ENCODE assay signal across 19 mouse cellular contexts in genomic region chr1:133298816-133299215, GRCm38 (mm10). TPM values are rescaled to one million over a fixed set of nuclear protein-coding genes. Genes with fewer than 3 reads are reported as not detected.
DNase-seq lines count a peak whose midpoint lies in the region; ATAC-seq lines count a peak whose summit lies in the region.
"Had no signal": no experiment of that assay in that cellular context is flagged by ENCODE, and none has a peak within 500 bp of the region (broad histone marks: within the 10 kb centered on the region; RNA-seq: fewer than 3 reads in every experiment).

No protein-coding gene starts in this region.

- H3K27ac ChIP-seq in hindbrain, embryonic 12.5 days: 0 out of 2 replicates have a peak overlapping the region, but pooled peaks have one; percentile 32
- no peak overlapping the region for H3K27ac ChIP-seq in hindbrain, embryonic 16.5 days (ENCODE audit: low read depth, low read length)
- no peak overlapping the region for H3K27ac ChIP-seq in midbrain, embryonic 11.5 days (ENCODE audit: low read depth, low read length)
- H3K27ac ChIP-seq in midbrain, embryonic 10.5 days (replicated peaks): no peak overlapping the region
- no peak overlapping the region for H3K27ac ChIP-seq in embryonic facial prominence, embryonic 13.5 days
- no peak overlapping the region for H3K27ac ChIP-seq in limb, embryonic 10.5 days
- H3K27ac ChIP-seq: liver, embryonic 14.5 days; midbrain, embryonic 12.5 days had no signal

- 46% methylated on average over 14 of the region's 14 CpGs for WGBS in hindbrain, embryonic 12.5 days
- 43% methylated on average over 14 of the region's 14 CpGs for WGBS in hindbrain, embryonic 16.5 days
- WGBS in midbrain, embryonic 11.5 days: 42% methylated on average over 14 of the region's 14 CpGs
- 44% methylated on average over 14 of the region's 14 CpGs for WGBS in midbrain, embryonic 10.5 days
- WGBS in embryonic facial prominence, embryonic 13.5 days: 31% methylated on average over 14 of the region's 14 CpGs
- 32% methylated on average over 14 of the region's 14 CpGs for WGBS in limb, embryonic 10.5 days

- H3K4me3 ChIP-seq in hindbrain, embryonic 12.5 days: no peak overlapping the region
- H3K4me3 ChIP-seq in hindbrain, embryonic 16.5 days (ENCODE audit: low read length): no peak overlapping the region
- H3K4me3 ChIP-seq in midbrain, embryonic 11.5 days (ENCODE audit: low read depth, low read length): no peak overlapping the region
- H3K4me3 ChIP-seq in midbrain, embryonic 10.5 days: no peak overlapping the region
- H3K4me3 ChIP-seq in embryonic facial prominence, embryonic 13.5 days: no peak overlapping the region
- 0 out of 2 replicates have a peak overlapping the region, but pooled peaks have one; percentile 17 for H3K4me3 ChIP-seq in limb, embryonic 10.5 days
- H3K4me3 ChIP-seq: erythroblast, embryonic 14.5 days; midbrain, embryonic 12.5 days had no signal

- DNase-seq in midbrain, embryonic 11.5 days (ENCODE audit: low spot score, missing footprints): no peak
- DNase-seq in midbrain, embryonic 10.5 days (ENCODE audit: low spot score): no peak
- no peak for DNase-seq in limb, embryonic 10.5 days (ENCODE audit: low spot score)
- no peak for DNase-seq in adrenal gland, postnatal 14 days
- DNase-seq: cerebellum, adult 11 months; lung, postnatal 10 days had no signal

- H3K27me3 ChIP-seq in hindbrain, embryonic 12.5 days: peaks cover 3% of the 10 kb centered on the region; the same call in 1 of the 2 replicates
- H3K27me3 ChIP-seq in hindbrain, embryonic 16.5 days (replicated peaks; ENCODE audit: control insufficient read depth, insufficient read depth, low read length): no peaks in the 10 kb centered on the region
- H3K27me3 ChIP-seq in midbrain, embryonic 11.5 days (ENCODE audit: control insufficient read depth, insufficient read depth, low read length): no peaks in the 10 kb centered on the region
- peaks cover 21% of the 10 kb centered on the region for H3K27me3 ChIP-seq in midbrain, embryonic 10.5 days (ENCODE audit: low read depth, poor library complexity, severe bottlenecking)
- peaks cover 6% of the 10 kb centered on the region; the same call in 1 of the 2 replicates for H3K27me3 ChIP-seq in embryonic facial prominence, embryonic 13.5 days
- peaks cover 58% of the 10 kb centered on the region for H3K27me3 ChIP-seq in limb, embryonic 10.5 days (ENCODE audit: low read depth, poor library complexity, severe bottlenecking)
- H3K27me3 ChIP-seq: midbrain, embryonic 12.5 days had no signal

- H3K9ac ChIP-seq in hindbrain, embryonic 12.5 days: peak overlapping the region; percentile 38; the same call in 1 of the 2 replicates
- no peak overlapping the region for H3K9ac ChIP-seq in hindbrain, embryonic 16.5 days (ENCODE audit: low read depth, low read length)
- H3K9ac ChIP-seq in midbrain, embryonic 11.5 days (ENCODE audit: low read length): 0 out of 2 replicates have a peak overlapping the region, but pooled peaks have one; percentile 9
- peak overlapping the region; percentile 36; the same call in 1 of the 2 replicates for H3K9ac ChIP-seq in embryonic facial prominence, embryonic 13.5 days
- H3K9ac ChIP-seq: liver, embryonic 14.5 days; midbrain, embryonic 12.5 days had no signal

- no peak overlapping the region for H3K4me2 ChIP-seq in hindbrain, embryonic 12.5 days (replicated peaks)
- H3K4me2 ChIP-seq in hindbrain, embryonic 16.5 days (ENCODE audit: low read length): no peak overlapping the region
- H3K4me2 ChIP-seq in midbrain, embryonic 11.5 days: no peak overlapping the region
- peak overlapping the region; percentile 46 for H3K4me2 ChIP-seq in embryonic facial prominence, embryonic 13.5 days
- H3K4me2 ChIP-seq: midbrain, embryonic 12.5 days had no signal

- peaks cover 46% of the 10 kb centered on the region for H3K36me3 ChIP-seq in hindbrain, embryonic 12.5 days
- 0 out of 2 replicates have a peak, but pooled peaks cover 5% of the 10 kb centered on the region for H3K36me3 ChIP-seq in hindbrain, embryonic 16.5 days (ENCODE audit: control insufficient read depth, insufficient read depth, low read length)
- H3K36me3 ChIP-seq in midbrain, embryonic 11.5 days (ENCODE audit: control insufficient read depth, insufficient read depth, low read length): 0 out of 2 replicates have a peak, but pooled peaks cover 8% of the 10 kb centered on the region
- peaks cover 74% of the 10 kb centered on the region for H3K36me3 ChIP-seq in midbrain, embryonic 10.5 days
- 0 out of 2 replicates have a peak, but pooled peaks cover 3% of the 10 kb centered on the region for H3K36me3 ChIP-seq in embryonic facial prominence, embryonic 13.5 days
- no peaks in the 10 kb centered on the region for H3K36me3 ChIP-seq in limb, embryonic 10.5 days

- ATAC-seq in hindbrain, embryonic 12.5 days (ENCODE audit: low FRiP score): peak; percentile 53
- ATAC-seq in hindbrain, embryonic 16.5 days: no peak
- ATAC-seq in midbrain, embryonic 11.5 days (ENCODE audit: low FRiP score): no peak
- no peak for ATAC-seq in embryonic facial prominence, embryonic 13.5 days (ENCODE audit: insufficient number of reproducible peaks, insufficient read depth, low FRiP score, low TSS enrichment, low read depth)
- ATAC-seq: CD4-positive, CD25-positive, alpha-beta regulatory T cell, adult 4 months; inflammation-experienced regulatory T-cells, adult 6 months had no signal

- H3K4me1 ChIP-seq in hindbrain, embryonic 12.5 days: peaks cover 27% of the 10 kb centered on the region
- H3K4me1 ChIP-seq in hindbrain, embryonic 16.5 days (ENCODE audit: control insufficient read depth, insufficient read depth, low read depth, low read length): peaks cover 3% of the 10 kb centered on the region; the same call in 1 of the 2 replicates
- H3K4me1 ChIP-seq in midbrain, embryonic 11.5 days (ENCODE audit: control insufficient read depth, insufficient read depth, low read length): peaks cover 7% of the 10 kb centered on the region
- H3K4me1 ChIP-seq in midbrain, embryonic 10.5 days: peaks cover 23% of the 10 kb centered on the region
- peaks cover 48% of the 10 kb centered on the region for H3K4me1 ChIP-seq in embryonic facial prominence, embryonic 13.5 days
- peaks cover 28% of the 10 kb centered on the region for H3K4me1 ChIP-seq in limb, embryonic 10.5 days

- no peaks in the 10 kb centered on the region for H3K9me3 ChIP-seq in hindbrain, embryonic 12.5 days (replicated peaks)
- H3K9me3 ChIP-seq in hindbrain, embryonic 16.5 days (ENCODE audit: control insufficient read depth, low read length): no peaks in the 10 kb centered on the region
- no peaks in the 10 kb centered on the region for H3K9me3 ChIP-seq in midbrain, embryonic 11.5 days (ENCODE audit: control insufficient read depth, low read length)
- no peaks in the 10 kb centered on the region for H3K9me3 ChIP-seq in midbrain, embryonic 10.5 days (replicated peaks)
- no peaks in the 10 kb centered on the region for H3K9me3 ChIP-seq in embryonic facial prominence, embryonic 13.5 days
- H3K9me3 ChIP-seq in limb, embryonic 10.5 days (replicated peaks): no peaks in the 10 kb centered on the region
- H3K9me3 ChIP-seq: midbrain, embryonic 12.5 days had no signal

RNA-seq across cellular contexts. Expression of gene Golt1a, which starts 10.8 kb away (rescaled TPM):
- not detected in 2 replicates for polyA plus RNA-seq in hindbrain, embryonic 12.5 days (2016; fragmentation: Nextera tagmentation; extraction: Ambion mirVana)
- not detected in 2 replicates for polyA plus RNA-seq in hindbrain, embryonic 16.5 days (2015; fragmentation: Nextera tagmentation; extraction: Ambion mirVana)
- polyA plus RNA-seq in midbrain, embryonic 11.5 days (2014; fragmentation: Nextera tagmentation; extraction: Ambion mirVana): not detected in 2 replicates
- polyA plus RNA-seq in midbrain, embryonic 10.5 days (2016; fragmentation: Nextera tagmentation; extraction: Ambion mirVana): not detected in 2 replicates
- not detected in 2 replicates for polyA plus RNA-seq in embryonic facial prominence, embryonic 13.5 days (2015; fragmentation: Nextera tagmentation; extraction: Ambion mirVana)
- polyA plus RNA-seq in limb, embryonic 10.5 days (2016; fragmentation: Nextera tagmentation; extraction: Ambion mirVana): not detected in 2 replicates
- total RNA-seq in adrenal gland, postnatal 14 days (2021): 1.4 and 2.9 TPM in 2 replicates
- total RNA-seq: granulocyte monocyte progenitor cell, adult 5-6 weeks; neutrophil, adult 5-6 weeks had no signal
- polyA plus RNA-seq: CD4-positive, CD25-positive, alpha-beta regulatory T cell, adult 4 months; erythroblast, embryonic 14.5 days; heart, embryonic 16.5 days; inflammation-experienced regulatory T-cells, adult 6 months; midbrain, embryonic 12.5 days had no signal

RNA-seq across cellular contexts. Expression of gene Kiss1, which starts 22.9 kb away (rescaled TPM):
- not detected in 2 replicates for polyA plus RNA-seq in hindbrain, embryonic 12.5 days (2016; fragmentation: Nextera tagmentation; extraction: Ambion mirVana)
- not detected in 2 replicates for polyA plus RNA-seq in hindbrain, embryonic 16.5 days (2015; fragmentation: Nextera tagmentation; extraction: Ambion mirVana)
- not detected in 2 replicates for polyA plus RNA-seq in midbrain, embryonic 11.5 days (2014; fragmentation: Nextera tagmentation; extraction: Ambion mirVana)
- polyA plus RNA-seq in midbrain, embryonic 10.5 days (2016; fragmentation: Nextera tagmentation; extraction: Ambion mirVana): not detected in 2 replicates
- not detected in 2 replicates for polyA plus RNA-seq in embryonic facial prominence, embryonic 13.5 days (2015; fragmentation: Nextera tagmentation; extraction: Ambion mirVana)
- polyA plus RNA-seq in limb, embryonic 10.5 days (2016; fragmentation: Nextera tagmentation; extraction: Ambion mirVana): not detected in 2 replicates
- total RNA-seq in adrenal gland, postnatal 14 days (2021): not detected in 2 replicates
- total RNA-seq: adrenal gland, postnatal 4 days; granulocyte monocyte progenitor cell, adult 5-6 weeks; left cerebral cortex, adult 8-10 months; neutrophil, adult 5-6 weeks had no signal
- polyA plus RNA-seq: CD4-positive, CD25-positive, alpha-beta regulatory T cell, adult 4 months; erythroblast, embryonic 14.5 days; heart, embryonic 16.5 days; inflammation-experienced regulatory T-cells, adult 6 months; liver, embryonic 14.5 days; midbrain, embryonic 12.5 days had no signal

RNA-seq across cellular contexts. Expression of gene Ren1, which starts 51.5 kb away (rescaled TPM):
- polyA plus RNA-seq in hindbrain, embryonic 12.5 days (2016; fragmentation: Nextera tagmentation; extraction: Ambion mirVana): 0.99 and 1.9 TPM in 2 replicates
- 6.6 and 7.8 TPM in 2 replicates for polyA plus RNA-seq in hindbrain, embryonic 16.5 days (2015; fragmentation: Nextera tagmentation; extraction: Ambion mirVana)
- not detected in 2 replicates for polyA plus RNA-seq in midbrain, embryonic 11.5 days (2014; fragmentation: Nextera tagmentation; extraction: Ambion mirVana)
- not detected in 2 replicates for polyA plus RNA-seq in midbrain, embryonic 10.5 days (2016; fragmentation: Nextera tagmentation; extraction: Ambion mirVana)
- polyA plus RNA-seq in embryonic facial prominence, embryonic 13.5 days (2015; fragmentation: Nextera tagmentation; extraction: Ambion mirVana): 0.25 TPM in 1 of 2 replicates, not detected in the other
- polyA plus RNA-seq in limb, embryonic 10.5 days (2016; fragmentation: Nextera tagmentation; extraction: Ambion mirVana): 0.09 TPM in 1 of 2 replicates, not detected in the other
- 5.4 and 12.6 TPM in 2 replicates for total RNA-seq in adrenal gland, postnatal 14 days (2021)
- total RNA-seq: granulocyte monocyte progenitor cell, adult 5-6 weeks; left cerebral cortex, adult 8-10 months; neutrophil, adult 5-6 weeks had no signal
- polyA plus RNA-seq: CD4-positive, CD25-positive, alpha-beta regulatory T cell, adult 4 months; erythroblast, embryonic 14.5 days; inflammation-experienced regulatory T-cells, adult 6 months; midbrain, embryonic 12.5 days had no signal
